19 mouse cellular contexts compared by ENCODE assay signal in genomic region chr15:101185549-101185948, GRCm38 (mm10). TPM values are rescaled to one million over a fixed set of nuclear protein-coding genes. Genes with fewer than 3 reads are reported as not detected.
DNase-seq lines count a peak whose midpoint lies in the region; TF ChIP-seq lines count a peak whose summit lies in the region.
"Had no signal": no experiment of that assay in that cellular context is flagged by ENCODE, and none has a peak within 500 bp of the region (broad histone marks: within the 10 kb centered on the region; RNA-seq: fewer than 3 reads in every experiment).

No protein-coding gene starts in this region.

- TF ChIP-seq CTCF in gastrocnemius, adult 2 months (IDR thresholded peaks at IDR 0.05): peak; percentile 30; the same call in 1 of the 2 replicates
- 0 out of 2 replicates have a peak, but pooled peaks have one; percentile 5 for TF ChIP-seq CTCF in liver, adult 2 months (IDR thresholded peaks at IDR 0.05; ENCODE audit: low read depth, low read length)
- peak; percentile 41 for TF ChIP-seq CTCF in ES-Bruce4 (IDR thresholded peaks at IDR 0.05; ENCODE audit: low read depth, low read length)
- peak; percentile 20; the same call in 1 of the 2 replicates for TF ChIP-seq CTCF in brain, embryonic 14.5 days (IDR thresholded peaks at IDR 0.05; ENCODE audit: borderline replicate concordance, extremely low read depth, insufficient read depth, insufficient read length)

- no peak for TF ChIP-seq EP300 in ES-Bruce4 (IDR thresholded peaks at IDR 0.05; ENCODE audit: insufficient read depth, low read depth, low read length)

- no peak for TF ChIP-seq POLR2A in liver, adult 2 months (IDR thresholded peaks at IDR 0.05; ENCODE audit: extremely low read depth, insufficient read depth, low read length)
- no peak for TF ChIP-seq POLR2A in ES-Bruce4 (IDR thresholded peaks at IDR 0.05; ENCODE audit: insufficient read depth, low read length)
- TF ChIP-seq POLR2A in brain, embryonic 14.5 days (IDR thresholded peaks at IDR 0.05; ENCODE audit: borderline replicate concordance, extremely low read depth, insufficient read depth, insufficient read length, poor library complexity, severe bottlenecking): no peak

- no peaks in the 10 kb centered on the region for H3K36me3 ChIP-seq in liver, adult 2 months (ENCODE audit: control insufficient read depth, insufficient read depth, low read length)
- H3K36me3 ChIP-seq in ES-Bruce4 (ENCODE audit: control insufficient read depth, insufficient read depth, low read length, poor library complexity, severe bottlenecking): no peaks in the 10 kb centered on the region
- H3K36me3 ChIP-seq: stomach, embryonic 15.5 days had no signal

- peaks cover 13% of the 10 kb centered on the region; the same call in 1 of the 2 replicates for H3K79me2 ChIP-seq in liver, adult 2 months (ENCODE audit: control insufficient read depth, insufficient read depth, low read length)

- H3K9me3 ChIP-seq in ES-Bruce4 (replicated peaks; ENCODE audit: control insufficient read depth, insufficient read depth, low read length, poor library complexity, severe bottlenecking): no peaks in the 10 kb centered on the region
- H3K9me3 ChIP-seq: embryonic facial prominence, embryonic 13.5 days; heart, embryonic 12.5 days; neural tube, embryonic 13.5 days; stomach, embryonic 15.5 days had no signal

- H3K27me3 ChIP-seq in liver, adult 2 months (ENCODE audit: control insufficient read depth, insufficient read depth, low read length): no peaks in the 10 kb centered on the region
- H3K27me3 ChIP-seq in ES-Bruce4 (ENCODE audit: control insufficient read depth, insufficient read depth, low read length, poor library complexity, severe bottlenecking): no peaks in the 10 kb centered on the region
- H3K27me3 ChIP-seq: embryonic facial prominence, embryonic 13.5 days; heart, embryonic 12.5 days; liver, embryonic 13.5 days; neural tube, embryonic 13.5 days; stomach, embryonic 15.5 days had no signal

- intact Hi-C loops in gastrocnemius, adult 2 months (cut with DNase I): no loop called here

- no peak for DNase-seq in gastrocnemius, adult 2 months
- no peak for DNase-seq in gastrocnemius, postnatal 10 days
- no peak for DNase-seq in liver, adult 2 months (ENCODE audit: extremely low read depth, low read depth, low spot score)
- DNase-seq in liver: no peak
- no peak for DNase-seq in brain, embryonic 14.5 days (ENCODE audit: low read depth)
- DNase-seq in thymus, postnatal 25 days: no peak
- DNase-seq: adrenal gland, adult 2 months; cerebellum, adult 2 months; gastrocnemius, postnatal 25 days; kidney, adult 18-20 months; kidney, postnatal 4 days; liver, embryonic 13.5 days; lung, postnatal 14 days had no signal

- H3K4me1 ChIP-seq in liver, adult 2 months (ENCODE audit: control insufficient read depth, insufficient read depth, low read length): peaks cover 13% of the 10 kb centered on the region
- peaks cover 2% of the 10 kb centered on the region for H3K4me1 ChIP-seq in ES-Bruce4 (ENCODE audit: control insufficient read depth, insufficient read depth, low read length)

- H3K4me3 ChIP-seq in gastrocnemius, adult 2 months: no peak overlapping the region
- H3K4me3 ChIP-seq in liver, adult 2 months (ENCODE audit: insufficient read depth, low read depth, low read length): no peak overlapping the region
- no peak overlapping the region for H3K4me3 ChIP-seq in ES-Bruce4 (ENCODE audit: low read depth, low read length)
- H3K4me3 ChIP-seq: embryonic facial prominence, embryonic 13.5 days; heart, embryonic 12.5 days; liver, embryonic 13.5 days; neural tube, embryonic 13.5 days; stomach, embryonic 15.5 days had no signal

- H3K9ac ChIP-seq in liver, adult 2 months (ENCODE audit: low read depth, low read length): no peak overlapping the region
- H3K9ac ChIP-seq in ES-Bruce4 (ENCODE audit: low read depth, poor library complexity, severe bottlenecking): no peak overlapping the region
- H3K9ac ChIP-seq: embryonic facial prominence, embryonic 13.5 days; heart, embryonic 12.5 days; hindbrain, embryonic 14.5 days; liver, embryonic 13.5 days; neural tube, embryonic 13.5 days; stomach, embryonic 15.5 days had no signal

- WGBS in liver, adult 2 months: 95% methylated on average over 3 of the region's 3 CpGs

- H3K27ac ChIP-seq in gastrocnemius, adult 2 months: no peak overlapping the region
- no peak overlapping the region for H3K27ac ChIP-seq in liver, adult 2 months (replicated peaks; ENCODE audit: insufficient read depth, low read depth, low read length)
- no peak overlapping the region for H3K27ac ChIP-seq in ES-Bruce4 (ENCODE audit: insufficient read depth, low read length)
- H3K27ac ChIP-seq: embryonic facial prominence, embryonic 13.5 days; hindbrain, embryonic 14.5 days; liver, embryonic 13.5 days; neural tube, embryonic 13.5 days; stomach, embryonic 15.5 days had no signal

RNA-seq across cellular contexts. Expression of gene Acvr1b, which starts 11.7 kb away (rescaled TPM):
- 10 to 100 TPM; 26.9 to 30.8 TPM for total RNA-seq in gastrocnemius, adult 2 months (2021)
- total RNA-seq in gastrocnemius, postnatal 10 days (2021): 10 to 100 TPM; 21.7 to 22.4 TPM
- 4.5 and 5.0 TPM in 2 replicates for total RNA-seq in liver, adult 2 months (2014; rRNA removed)
- 9.4 and 9.6 TPM in 2 replicates for polyA plus RNA-seq in liver, adult 2 months (2012; rRNA removed)
- polyA plus RNA-seq in ES-Bruce4 (2011; ENCODE audit: insufficient read depth, insufficient read length, low read depth, missing spikeins): 27.7 and 27.8 TPM in 2 replicates
- polyA plus RNA-seq in brain, embryonic 14.5 days (2012; rRNA removed): 62.5 and 75.3 TPM in 2 replicates

RNA-seq across cellular contexts. Expression of gene Grasp, which starts 38.4 kb away (rescaled TPM):
- total RNA-seq in gastrocnemius, adult 2 months (2021): 1 to 10 TPM; 5.8 to 5.9 TPM
- total RNA-seq in gastrocnemius, postnatal 10 days (2021): 10 to 100 TPM in 1 of 2 experiments, 1 to 10 TPM in 1; 9.0 to 11.5 TPM
- 0.92 and 1.5 TPM in 2 replicates for total RNA-seq in liver, adult 2 months (2014; rRNA removed)
- 1.2 and 1.5 TPM in 2 replicates for polyA plus RNA-seq in liver, adult 2 months (2012; rRNA removed)
- 8.6 and 9.6 TPM in 2 replicates for polyA plus RNA-seq in ES-Bruce4 (2011; ENCODE audit: insufficient read depth, insufficient read length, low read depth, missing spikeins)
- 4.9 and 6.5 TPM in 2 replicates for polyA plus RNA-seq in brain, embryonic 14.5 days (2012; rRNA removed)

RNA-seq across cellular contexts. Expression of gene Acvrl1, which starts 57.2 kb away (rescaled TPM):
- 10 to 100 TPM; 10.2 to 14.5 TPM for total RNA-seq in gastrocnemius, adult 2 months (2021)
- 10 to 100 TPM; 15.1 to 18.2 TPM for total RNA-seq in gastrocnemius, postnatal 10 days (2021)
- total RNA-seq in liver, adult 2 months (2014; rRNA removed): 3.0 and 4.4 TPM in 2 replicates
- 2.3 and 4.0 TPM in 2 replicates for polyA plus RNA-seq in liver, adult 2 months (2012; rRNA removed)
- 2.7 and 2.9 TPM in 2 replicates for polyA plus RNA-seq in ES-Bruce4 (2011; ENCODE audit: insufficient read depth, insufficient read length, low read depth, missing spikeins)
- 8.5 and 11.6 TPM in 2 replicates for polyA plus RNA-seq in brain, embryonic 14.5 days (2012; rRNA removed)
